Comparison of ENCODE assay signal across 8 mouse cellular contexts in genomic region chr19:5662310-5662709, GRCm38 (mm10). TPM values are rescaled to one million over a fixed set of nuclear protein-coding genes. Genes with fewer than 3 reads are reported as not detected.
DNase-seq lines count a peak whose midpoint lies in the region; ATAC-seq and TF ChIP-seq lines count a peak whose summit lies in the region.

No protein-coding gene starts in this region.

- no peak for DNase-seq in lung, postnatal 10 days
- DNase-seq in lung, postnatal 25 days (ENCODE audit: low spot score): peak; percentile 34
- no peak for DNase-seq in stomach, postnatal 0 days (ENCODE audit: low spot score)
- no peak for DNase-seq in layer of hippocampus, adult 11-12 months (ENCODE audit: low spot score)
- DNase-seq in adrenal gland, postnatal 14 days: no peak

- H3K4me3 ChIP-seq in lung, embryonic 15.5 days: peak overlapping the region; percentile 55
- H3K4me3 ChIP-seq in heart, embryonic 16.5 days (ENCODE audit: low read length): peak overlapping the region; percentile 61
- peak overlapping the region; percentile 53 for H3K4me3 ChIP-seq in stomach, postnatal 0 days (ENCODE audit: low read depth, low read length)

- no peak for TF ChIP-seq CTCF in stomach, postnatal 0 days (IDR thresholded peaks at IDR 0.05; ENCODE audit: low read depth)

- peaks cover 30% of the 10 kb centered on the region for H3K36me3 ChIP-seq in lung, embryonic 15.5 days
- peaks cover 20% of the 10 kb centered on the region for H3K36me3 ChIP-seq in heart, embryonic 16.5 days (ENCODE audit: control insufficient read depth, insufficient read depth)
- peaks cover 14% of the 10 kb centered on the region for H3K36me3 ChIP-seq in stomach, postnatal 0 days (ENCODE audit: control insufficient read depth, insufficient read depth, low read length)

- ATAC-seq in lung, embryonic 15.5 days (ENCODE audit: borderline replicate concordance, extremely low read depth, low FRiP score, low TSS enrichment): no peak
- no peak for ATAC-seq in heart, embryonic 16.5 days (replicated peaks; ENCODE audit: extremely low read depth, insufficient read depth, low FRiP score)
- no peak for ATAC-seq in stomach, postnatal 0 days (ENCODE audit: low FRiP score, low TSS enrichment)
- no peak for ATAC-seq in erythroid progenitor cell, adult 5-6 weeks (replicated peaks; ENCODE audit: low FRiP score, poor library complexity, severe bottlenecking)

- peak overlapping the region; percentile 66 for H3K4me2 ChIP-seq in lung, embryonic 15.5 days
- peak overlapping the region; percentile 74 for H3K4me2 ChIP-seq in heart, embryonic 16.5 days (ENCODE audit: low read depth, low read length)
- peak overlapping the region; percentile 62 for H3K4me2 ChIP-seq in stomach, postnatal 0 days (replicated peaks; ENCODE audit: low read depth)

- no peak for TF ChIP-seq EP300 in stomach, postnatal 0 days (optimal IDR thresholded peaks at IDR 0.05)

- peaks cover 30% of the 10 kb centered on the region for H3K4me1 ChIP-seq in lung, embryonic 15.5 days
- H3K4me1 ChIP-seq in heart, embryonic 16.5 days (ENCODE audit: control insufficient read depth, insufficient read depth, low read length): peaks cover 14% of the 10 kb centered on the region
- peaks cover 5% of the 10 kb centered on the region; the same call in 1 of the 2 replicates for H3K4me1 ChIP-seq in stomach, postnatal 0 days (replicated peaks; ENCODE audit: control insufficient read depth, insufficient read depth)

- peak overlapping the region; percentile 52; the same call in 1 of the 2 replicates for H3K9ac ChIP-seq in lung, embryonic 15.5 days
- peak overlapping the region; percentile 74 for H3K9ac ChIP-seq in heart, embryonic 16.5 days (ENCODE audit: low read length)
- peak overlapping the region; percentile 68; the same call in 1 of the 2 replicates for H3K9ac ChIP-seq in stomach, postnatal 0 days (ENCODE audit: low read length)

- peak overlapping the region; percentile 93 for H3K27ac ChIP-seq in lung, embryonic 15.5 days
- H3K27ac ChIP-seq in heart, embryonic 16.5 days (ENCODE audit: low read length): peak overlapping the region; percentile 80
- peak overlapping the region; percentile 87 for H3K27ac ChIP-seq in stomach, postnatal 0 days (replicated peaks)

- 64% methylated on average over 8 of the region's 8 CpGs for WGBS in lung, embryonic 15.5 days
- WGBS in heart, embryonic 16.5 days: 55% methylated on average over 8 of the region's 8 CpGs
- WGBS in stomach, postnatal 0 days: 69% methylated on average over 8 of the region's 8 CpGs

- H3K9me3 ChIP-seq in lung, embryonic 15.5 days: no peaks in the 10 kb centered on the region
- H3K9me3 ChIP-seq in heart, embryonic 16.5 days (replicated peaks; ENCODE audit: control insufficient read depth, low read length): no peaks in the 10 kb centered on the region
- no peaks in the 10 kb centered on the region for H3K9me3 ChIP-seq in stomach, postnatal 0 days (ENCODE audit: control insufficient read depth, low read length)

- H3K27me3 ChIP-seq in lung, embryonic 15.5 days: no peaks in the 10 kb centered on the region
- H3K27me3 ChIP-seq in heart, embryonic 16.5 days (ENCODE audit: control insufficient read depth, insufficient read depth, low read length): no peaks in the 10 kb centered on the region
- no peaks in the 10 kb centered on the region for H3K27me3 ChIP-seq in stomach, postnatal 0 days (ENCODE audit: control insufficient read depth, insufficient read depth, low read length)

RNA-seq across cellular contexts. Expression of gene Sipa1, which starts 1.2 kb away (rescaled TPM):
- 44.7 and 48.0 TPM in 2 replicates for polyA plus RNA-seq in lung, embryonic 15.5 days (2015; fragmentation: Nextera tagmentation; extraction: Ambion mirVana)
- 23.5 and 24.9 TPM in 2 replicates for polyA plus RNA-seq in heart, embryonic 16.5 days (2015; fragmentation: Nextera tagmentation; extraction: Ambion mirVana)
- polyA plus RNA-seq in stomach, postnatal 0 days (2015; fragmentation: Nextera tagmentation; extraction: Ambion mirVana): 8.0 and 11.5 TPM in 2 replicates
- total RNA-seq in adrenal gland, postnatal 14 days (2021): 56.4 and 64.0 TPM in 2 replicates
- 97.7 and 126 TPM in 2 replicates for total RNA-seq in erythroid progenitor cell, adult 5-6 weeks (2015; ENCODE audit: low replicate concordance)
- 127 and 129 TPM in 2 replicates for total RNA-seq in erythroid progenitor cell, adult 5-6 weeks (2017; ENCODE audit: low replicate concordance)

RNA-seq across cellular contexts. Expression of gene Rela, which starts 25.0 kb away (rescaled TPM):
- polyA plus RNA-seq in lung, embryonic 15.5 days (2015; fragmentation: Nextera tagmentation; extraction: Ambion mirVana): 52.7 and 53.8 TPM in 2 replicates
- polyA plus RNA-seq in heart, embryonic 16.5 days (2015; fragmentation: Nextera tagmentation; extraction: Ambion mirVana): 37.7 and 38.2 TPM in 2 replicates
- 28.7 and 35.2 TPM in 2 replicates for polyA plus RNA-seq in stomach, postnatal 0 days (2015; fragmentation: Nextera tagmentation; extraction: Ambion mirVana)
- total RNA-seq in adrenal gland, postnatal 14 days (2021): 60.7 and 65.1 TPM in 2 replicates
- total RNA-seq in erythroid progenitor cell, adult 5-6 weeks (2015; ENCODE audit: low replicate concordance): 18.4 and 26.0 TPM in 2 replicates
- 7.2 and 14.8 TPM in 2 replicates for total RNA-seq in erythroid progenitor cell, adult 5-6 weeks (2017; ENCODE audit: low replicate concordance)

RNA-seq across cellular contexts. Expression of gene Map3k11, which starts 26.2 kb away (rescaled TPM):
- 44.1 and 45.2 TPM in 2 replicates for polyA plus RNA-seq in lung, embryonic 15.5 days (2015; fragmentation: Nextera tagmentation; extraction: Ambion mirVana)
- 24.4 and 26.8 TPM in 2 replicates for polyA plus RNA-seq in heart, embryonic 16.5 days (2015; fragmentation: Nextera tagmentation; extraction: Ambion mirVana)
- polyA plus RNA-seq in stomach, postnatal 0 days (2015; fragmentation: Nextera tagmentation; extraction: Ambion mirVana): 14.0 and 16.5 TPM in 2 replicates
- total RNA-seq in adrenal gland, postnatal 14 days (2021): 50.4 and 51.2 TPM in 2 replicates
- 12.2 and 13.7 TPM in 2 replicates for total RNA-seq in erythroid progenitor cell, adult 5-6 weeks (2015; ENCODE audit: low replicate concordance)
- total RNA-seq in erythroid progenitor cell, adult 5-6 weeks (2017; ENCODE audit: low replicate concordance): 9.4 and 14.1 TPM in 2 replicates

RNA-seq across cellular contexts. Expression of gene Pcnx3, which starts 26.4 kb away (rescaled TPM):
- polyA plus RNA-seq in lung, embryonic 15.5 days (2015; fragmentation: Nextera tagmentation; extraction: Ambion mirVana): 18.2 and 20.9 TPM in 2 replicates
- polyA plus RNA-seq in heart, embryonic 16.5 days (2015; fragmentation: Nextera tagmentation; extraction: Ambion mirVana): 11.5 and 13.4 TPM in 2 replicates
- 6.5 and 7.9 TPM in 2 replicates for polyA plus RNA-seq in stomach, postnatal 0 days (2015; fragmentation: Nextera tagmentation; extraction: Ambion mirVana)
- total RNA-seq in adrenal gland, postnatal 14 days (2021): 75.1 and 78.4 TPM in 2 replicates
- 31.4 and 61.3 TPM in 2 replicates for total RNA-seq in erythroid progenitor cell, adult 5-6 weeks (2015; ENCODE audit: low replicate concordance)
- total RNA-seq in erythroid progenitor cell, adult 5-6 weeks (2017; ENCODE audit: low replicate concordance): 44.7 and 54.5 TPM in 2 replicates

RNA-seq across cellular contexts. Expression of gene Kcnk7, which starts 41.9 kb away (rescaled TPM):
- polyA plus RNA-seq in lung, embryonic 15.5 days (2015; fragmentation: Nextera tagmentation; extraction: Ambion mirVana): 0.69 TPM in 1 of 2 replicates, not detected in the other
- 0.18 and 0.24 TPM in 2 replicates for polyA plus RNA-seq in heart, embryonic 16.5 days (2015; fragmentation: Nextera tagmentation; extraction: Ambion mirVana)
- 8.4 and 9.5 TPM in 2 replicates for polyA plus RNA-seq in stomach, postnatal 0 days (2015; fragmentation: Nextera tagmentation; extraction: Ambion mirVana)
- not detected in 2 replicates for total RNA-seq in adrenal gland, postnatal 14 days (2021)
- total RNA-seq in erythroid progenitor cell, adult 5-6 weeks (2015; ENCODE audit: low replicate concordance): not detected in 2 replicates
- total RNA-seq in erythroid progenitor cell, adult 5-6 weeks (2017; ENCODE audit: low replicate concordance): not detected in 2 replicates
